Mouse (Mus musculus) spleen, adult 2 months (tissue): ENCODE results near the gene Igf2r. TPM values are rescaled to one million over a fixed set of nuclear protein-coding genes. Genes with fewer than 3 reads are reported as not detected.

ENCODE experiments used
- DNase-seq, 2 experiments: peaks; one replicate each; pipeline versions ENCODE4 v3.0.0 to v3.0.0-alpha.2; 2012 to 2021; ENCODE audit warnings: low spot score in 2 of 2, low read depth in 1 of 2
- H3K27ac ChIP-seq: fragments of 200-500 bp; 2 replicates; pipeline ENCODE4 v1.5.1; 2012; ENCODE audit warnings: low read length, inconsistent platforms; ENCODE audit not compliant: insufficient read depth
- H3K27me3 ChIP-seq: fragments of 200-500 bp; 2 replicates; pipeline ENCODE4 v1.6.1; 2012; ENCODE audit warnings: mild to moderate bottlenecking, moderate library complexity, low read length, inconsistent platforms; ENCODE audit not compliant: control insufficient read depth, insufficient read depth
- H3K36me3 ChIP-seq: fragments of 200-500 bp; 2 replicates; pipeline ENCODE4 v1.6.1; 2012; ENCODE audit warnings: mild to moderate bottlenecking, low read length, inconsistent platforms; ENCODE audit not compliant: control insufficient read depth, insufficient read depth
- H3K4me1 ChIP-seq: fragments of 200-500 bp; 2 replicates; pipeline ENCODE4 v1.6.1; 2011; ENCODE audit warnings: inconsistent platforms; ENCODE audit not compliant: control insufficient read depth, insufficient read depth, insufficient read length
- H3K4me3 ChIP-seq: fragments of 200-500 bp; 2 replicates; pipeline ENCODE4 v1.5.1; 2011; ENCODE audit warnings: mild to moderate bottlenecking, inconsistent platforms; ENCODE audit not compliant: insufficient read depth, insufficient read length; ENCODE audit errors: extremely low read depth
- CTCF ChIP-seq: fragments of 200-500 bp; IDR thresholded peaks from 2 replicates; pipeline ENCODE4 v1.5.1; 2011; ENCODE audit warnings: mild to moderate bottlenecking, inconsistent platforms; ENCODE audit not compliant: insufficient read depth, insufficient read length, insufficient replicate concordance; ENCODE audit errors: extremely low read depth
- POLR2A ChIP-seq: fragments of 200-500 bp; IDR thresholded peaks from 2 replicates; pipeline ENCODE4 v1.6.1; 2011; ENCODE audit warnings: low read depth, low read length, inconsistent platforms
- WGBS: fragments of 180-500 bp; shearing (Covaris S2); methylation state at CpG from one replicate; pipeline ENCODE4 v1.1.7; 2018; 5-methylcytosine and 5-hydroxymethylcytosine counted together
- polyA plus RNA-seq: library from polyadenylated mRNA; depleted of rRNA; stranded (reverse); fragments of >200 nt; gene quantifications from 2 replicates; pipeline ENCODE4 v1.2.3, GENCODE M21; 2012

Gene Igf2r
- polyA plus RNA-seq, 1 experiment = 7.2 TPM

DNA sequence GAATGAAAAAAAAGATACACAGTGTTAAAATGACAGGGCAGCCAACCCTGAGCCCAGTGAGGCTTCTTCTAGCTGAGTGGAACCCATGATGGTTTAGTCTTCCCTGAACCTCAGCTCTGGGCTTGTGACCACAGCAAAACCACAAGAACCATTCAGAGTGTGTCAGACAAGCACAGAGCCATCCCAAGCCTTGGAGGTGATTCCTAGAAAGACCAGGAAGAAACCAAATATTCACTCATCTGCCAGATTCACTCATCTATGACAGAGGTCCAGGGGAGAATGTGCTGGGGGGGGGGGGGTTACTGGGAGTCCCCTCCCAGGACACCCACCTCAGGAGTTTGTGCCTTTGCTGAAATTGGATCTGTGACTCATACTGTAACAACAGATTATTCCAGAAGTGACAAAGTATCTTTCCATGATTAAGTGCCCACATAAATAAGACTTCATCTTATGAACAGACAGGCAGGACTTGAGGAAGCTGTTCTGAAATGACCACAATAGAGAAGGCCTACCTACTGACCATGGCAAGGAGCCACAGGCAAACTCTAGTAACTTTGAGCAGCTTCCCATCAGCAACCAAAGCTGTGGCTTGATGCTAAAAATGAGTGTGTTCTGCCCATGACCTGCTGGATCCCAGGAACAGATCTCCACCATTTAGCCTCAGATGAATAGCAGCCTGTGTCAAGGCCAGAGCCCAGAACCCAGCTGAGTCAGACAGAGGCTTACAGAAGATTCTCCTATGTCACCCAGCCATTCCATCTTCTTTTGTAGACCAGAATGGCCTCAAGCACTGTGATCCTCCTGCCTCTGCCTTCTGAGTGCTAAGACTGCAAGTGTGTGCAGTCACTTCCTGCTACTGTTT lies 35.4 kb upstream of the Igf2r start:
- Histone ChIP-seq H3K4me3 (no peak overlapping the region), H3K4me1 (no peaks in the 10 kb centered on the region), H3K36me3 (no peaks in the 10 kb centered on the region), H3K27me3 (no peaks in the 10 kb centered on the region), H3K27ac (no peak overlapping the region)
- DNase-seq = no peak
- no peak for TF ChIP-seq POLR2A
- no peak for TF ChIP-seq CTCF

- H3K27ac ChIP-seq = no peak overlapping the region
- 90% methylated on average over 9 of the region's 9 CpGs for WGBS
- TF ChIP-seq POLR2A (no peak), CTCF (no peak)
- no peak overlapping the region for H3K4me3 ChIP-seq
- no peaks in the 10 kb centered on the region for H3K36me3 ChIP-seq
- H3K27me3 ChIP-seq = no peaks in the 10 kb centered on the region
- no peaks in the 10 kb centered on the region for H3K4me1 ChIP-seq
- DNase-seq = no peak
Measured at GRCm38 (mm10) chr17:12801861-12802540, 32.5 kb upstream of the Igf2r start.

DNA sequence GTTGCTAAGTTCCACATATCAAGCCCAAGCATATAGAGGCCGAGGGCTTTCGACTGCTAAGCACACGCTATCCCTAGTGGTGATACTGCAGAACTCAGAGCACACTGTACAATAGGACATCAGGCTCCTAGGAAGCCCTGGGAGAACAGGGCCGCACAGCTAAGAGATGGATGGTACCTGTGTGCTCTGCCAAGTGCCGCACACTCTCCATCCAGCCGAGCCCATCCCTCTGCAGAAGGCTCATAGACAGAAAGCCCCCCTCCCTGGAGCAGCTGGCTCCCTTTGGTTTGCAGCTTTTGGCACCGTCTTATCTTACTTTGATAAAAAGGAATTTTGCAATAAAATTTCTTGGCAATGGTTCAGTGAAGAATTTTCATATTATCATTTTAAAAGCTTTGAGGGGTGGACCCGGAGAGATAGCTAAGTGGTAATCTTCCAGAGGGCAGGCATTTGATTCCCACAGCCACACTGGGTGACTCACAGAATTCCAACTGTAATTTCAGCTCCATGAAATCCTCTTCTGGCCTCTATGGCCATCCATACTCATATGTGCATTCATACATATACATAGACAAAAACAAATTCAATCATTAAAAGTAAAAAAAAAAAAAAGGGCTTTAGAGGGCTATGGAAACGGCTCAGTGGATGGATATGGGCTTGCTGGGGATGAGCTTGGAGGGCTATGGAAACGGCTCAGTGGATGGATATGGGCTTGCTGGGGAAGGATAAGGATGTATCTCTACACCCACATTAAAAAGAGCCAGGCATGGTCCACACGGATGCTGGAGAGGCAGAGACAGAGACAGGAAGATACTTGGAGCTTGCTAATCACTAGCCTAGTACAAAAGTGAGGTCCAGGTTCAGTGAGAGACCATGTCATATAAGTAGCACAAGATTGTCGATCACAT lies 30.2 kb upstream of the Igf2r start:
- H3K27me3 ChIP-seq = no peaks in the 10 kb centered on the region
- no peak for DNase-seq
- TF ChIP-seq POLR2A (no peak), CTCF (no peak)
- H3K36me3 ChIP-seq = no peaks in the 10 kb centered on the region
- 81% methylated on average over 12 of the region's 12 CpGs for WGBS
- H3K4me1 ChIP-seq = no peaks in the 10 kb centered on the region
- no peak overlapping the region for H3K27ac ChIP-seq
- H3K4me3 ChIP-seq = no peak overlapping the region

GRCm38 (mm10) chr17:12798571-12798970 lies 29.1 kb upstream of the Igf2r start:
- DNase-seq = no peak
- Histone ChIP-seq H3K27ac (no peak overlapping the region), H3K36me3 (no peaks in the 10 kb centered on the region), H3K4me3 (no peak overlapping the region), H3K27me3 (no peaks in the 10 kb centered on the region), H3K4me1 (no peaks in the 10 kb centered on the region)
- TF ChIP-seq CTCF = no peak
- TF ChIP-seq POLR2A = no peak
- WGBS = 93% methylated on average over 3 of the region's 3 CpGs

DNA sequence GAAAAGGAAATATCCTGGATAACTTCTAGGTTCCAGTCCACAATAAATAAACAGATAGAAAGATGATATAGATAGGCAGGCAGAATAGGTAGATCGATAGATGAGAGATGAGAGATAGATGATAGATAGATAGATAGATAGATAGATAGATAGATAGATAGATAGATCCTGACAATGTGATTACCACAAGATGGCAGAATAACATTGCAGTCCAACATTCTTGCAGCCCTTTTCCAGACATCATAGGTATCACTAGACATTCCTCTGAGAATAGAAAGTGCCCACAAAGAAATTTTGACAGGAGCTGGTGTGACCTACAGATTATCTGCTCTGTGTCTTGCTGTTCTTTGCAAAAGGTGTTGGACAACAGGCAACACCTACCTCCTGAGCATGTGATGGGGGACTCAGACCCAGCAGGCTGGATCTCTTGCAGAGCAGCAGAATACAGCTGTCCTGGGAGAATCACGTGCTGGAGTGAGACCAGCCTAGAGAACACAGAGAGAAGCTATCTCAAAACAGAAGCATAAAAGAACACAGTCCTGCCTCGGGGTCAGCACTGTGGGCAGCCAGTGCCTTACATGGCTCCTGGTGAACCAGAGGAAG lies 28.1 kb upstream of the Igf2r start:
- 80% methylated on average over 3 of the region's 3 CpGs for WGBS

DNA sequence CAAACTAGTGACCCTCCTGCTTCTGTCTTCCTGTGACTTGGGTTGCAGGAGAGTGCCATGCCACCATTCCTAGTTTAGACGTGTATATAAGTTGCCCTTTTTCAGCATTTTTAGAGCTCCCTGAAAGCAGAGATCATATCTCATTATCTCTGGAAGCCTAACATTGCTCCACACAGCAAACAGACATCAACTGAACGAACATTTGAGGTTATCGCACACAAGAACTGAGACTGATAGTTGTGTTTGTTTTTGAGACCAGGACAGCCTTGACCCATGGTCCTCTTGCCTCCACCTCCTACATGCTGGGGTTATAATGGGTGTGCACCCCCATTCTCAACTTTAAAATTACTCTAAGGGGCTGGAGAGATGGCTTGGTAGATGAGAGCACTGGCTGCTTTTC lies 27.2 kb upstream of the Igf2r start:
- H3K27ac ChIP-seq = no peak overlapping the region
- no peak for DNase-seq
- 84% methylated on average over 3 of the region's 3 CpGs for WGBS

More for the DNA sequence above, 28.1 kb upstream of the Igf2r start:
- Histone ChIP-seq H3K27me3 (no peaks in the 10 kb centered on the region), H3K4me1 (no peaks in the 10 kb centered on the region), H3K27ac (no peak overlapping the region), H3K36me3 (no peaks in the 10 kb centered on the region), H3K4me3 (no peak overlapping the region)
- no peak for DNase-seq
- TF ChIP-seq CTCF (no peak), POLR2A (no peak)

More for the DNA sequence above, 27.2 kb upstream of the Igf2r start:
- H3K4me1 ChIP-seq = no peaks in the 10 kb centered on the region; the same call in 1 of the 2 replicates
- H3K27me3 ChIP-seq = no peaks in the 10 kb centered on the region
- H3K36me3 ChIP-seq = no peaks in the 10 kb centered on the region
- TF ChIP-seq CTCF (no peak), POLR2A (no peak)
- H3K4me3 ChIP-seq = no peak overlapping the region
